Mouse (Mus musculus): ENCODE measurements at regions not wholly inside any gene's neighbourhood (a gene's known extent, or its start where the extent isn't known, plus 50 kb on each side); places are given as distances from the start of the nearest gene placed in this dataset.

- TF ChIP-seq GATA1 (IDR thresholded peaks at IDR 0.05; ENCODE audit: borderline replicate concordance, low read length): no peak
- TF ChIP-seq FLI1 (IDR thresholded peaks at IDR 0.05; ENCODE audit: low read length): no peak
These were observed 429.9 kb downstream of the Fut8 start for GRCm38 (mm10) chr12:77667875-77668204.

All from megakaryocyte, embryonic 14.5 days (primary cell).